Mouse (Mus musculus): ENCODE data around the gene Mroh2b. TPM values are rescaled to one million over a fixed set of nuclear protein-coding genes. Genes with fewer than 3 reads are reported as not detected.

Gene Mroh2b
- polyA plus RNA-seq, 1 experiment from 2014 or later: not detected

Other genes with a start within 250 kb of the Mroh2b start
- gene C6, start 171.6 kb upstream of the Mroh2b start, polyA plus RNA-seq (2015; fragmentation: Nextera tagmentation; extraction: Ambion mirVana): 0.31 TPM in 1 of 2 replicates, not detected in the other
- 0.21 and 0.33 TPM in 2 replicates for gene C7, start 165.0 kb downstream of the Mroh2b start, polyA plus RNA-seq (2015; fragmentation: Nextera tagmentation; extraction: Ambion mirVana)
- gene Card6, start 209.8 kb downstream of the Mroh2b start, polyA plus RNA-seq (2015; fragmentation: Nextera tagmentation; extraction: Ambion mirVana): 2.3 and 2.6 TPM in 2 replicates
- 499 and 571 TPM in 2 replicates for gene Rpl37, start 217.9 kb downstream of the Mroh2b start, polyA plus RNA-seq (2015; fragmentation: Nextera tagmentation; extraction: Ambion mirVana)
- gene Prkaa1, start 245.1 kb downstream of the Mroh2b start, polyA plus RNA-seq (2015; fragmentation: Nextera tagmentation; extraction: Ambion mirVana): 19.8 and 21.0 TPM in 2 replicates

Data from lung, embryonic 16.5 days (tissue).